Mouse (Mus musculus): ENCODE data around the gene Spen. TPM values are rescaled to one million over a fixed set of nuclear protein-coding genes. Genes with fewer than 3 reads are reported as not detected.

Gene Spen
- total RNA-seq, 2 experiments from 2014 or later = 18.6 to 19.9 TPM

GRCm38 (mm10) chr4:141472641-141473321 lies 65.6 kb downstream of the Spen start:
- no peak for DNase-seq

GRCm38 (mm10) chr4:141471491-141471890 lies 66.9 kb downstream of the Spen start:
- DNase-seq = no peak

- no peak for DNase-seq
Observed at GRCm38 (mm10) chr4:141469343-141469742, 69.1 kb downstream of the Spen start.

- DNase-seq = no peak
Observed at GRCm38 (mm10) chr4:141468576-141468975, 69.8 kb downstream of the Spen start.

GRCm38 (mm10) chr4:141467581-141467927 lies 70.8 kb downstream of the Spen start:
- no peak for DNase-seq

GRCm38 (mm10) chr4:141466844-141467580 lies 71.4 kb downstream of the Spen start:
- DNase-seq = no peak

- no peak for DNase-seq
Observed at GRCm38 (mm10) chr4:141466289-141466795, 72.1 kb downstream of the Spen start.

- no peak for DNase-seq
Observed at GRCm38 (mm10) chr4:141465512-141466288, 72.7 kb downstream of the Spen start.

GRCm38 (mm10) chr4:141464722-141465121 lies 73.7 kb downstream of the Spen start:
- no peak for DNase-seq

GRCm38 (mm10) chr4:141463472-141463871 lies 74.9 kb downstream of the Spen start:
- no peak for DNase-seq

- no peak for DNase-seq
Observed at GRCm38 (mm10) chr4:141461576-141461975, 76.8 kb downstream of the Spen start.

GRCm38 (mm10) chr4:141461088-141461487 lies 77.3 kb downstream of the Spen start:
- no peak for DNase-seq

GRCm38 (mm10) chr4:141460481-141460880 lies 77.9 kb downstream of the Spen start:
- DNase-seq = no peak

- DNase-seq = no peak
Observed at GRCm38 (mm10) chr4:141459766-141460165, 78.6 kb downstream of the Spen start.

GRCm38 (mm10) chr4:141458888-141459287 lies 79.5 kb downstream of the Spen start:
- no peak for DNase-seq

- DNase-seq = peak; percentile 82
Observed at GRCm38 (mm10) chr4:141458236-141458635, 80.2 kb downstream of the Spen start.

GRCm38 (mm10) chr4:141456193-141456938 lies 82.0 kb downstream of the Spen start:
- DNase-seq = no peak

GRCm38 (mm10) chr4:141455526-141455925 lies 82.9 kb downstream of the Spen start:
- no peak for DNase-seq

- DNase-seq = no peak
Observed at GRCm38 (mm10) chr4:141454581-141455350, 83.6 kb downstream of the Spen start.

- no peak for DNase-seq
Observed at GRCm38 (mm10) chr4:141451916-141452450, 86.4 kb downstream of the Spen start.

- DNase-seq = no peak
Observed at GRCm38 (mm10) chr4:141451251-141451650, 87.1 kb downstream of the Spen start.
